Mouse (Mus musculus) C2C12 (cell line): ENCODE measurements around the gene Tox2. TPM values are rescaled to one million over a fixed set of nuclear protein-coding genes. Genes with fewer than 3 reads are reported as not detected.

Experiments
- H3K27me3 ChIP-seq: one replicate; pipeline ENCODE4 v1.6.1; 2011; ENCODE audit not compliant: control insufficient read depth, insufficient read depth, insufficient read length
- H3K36me3 ChIP-seq: one replicate; pipeline ENCODE4 v1.6.1; 2011; ENCODE audit not compliant: control insufficient read depth, insufficient read depth
- H3K4me3 ChIP-seq: one replicate; pipeline ENCODE4 v1.5.1; 2011; ENCODE audit warnings: mild to moderate bottlenecking, control low read depth; ENCODE audit not compliant: poor library complexity, insufficient read depth, severe bottlenecking
- H3K79me2 ChIP-seq: one replicate; pipeline ENCODE4 v1.6.1; 2011; ENCODE audit not compliant: control insufficient read depth, insufficient read depth
- H3K79me3 ChIP-seq: one replicate; pipeline ENCODE4 v1.6.1; 2011; ENCODE audit warnings: low read depth, control low read depth
- H3ac ChIP-seq: one replicate; pipeline ENCODE3; 2011; ENCODE audit warnings: low read depth; ENCODE audit not compliant: control insufficient read depth, insufficient read length
- CEBPB ChIP-seq: IDR thresholded peaks from one replicate; pipeline ENCODE4 v1.6.1; 2011; ENCODE audit warnings: low read depth, mild to moderate bottlenecking, control low read depth, moderate library complexity
- CTCF ChIP-seq: IDR thresholded peaks from one replicate; pipeline ENCODE4 v1.5.1; 2011; ENCODE audit not compliant: control insufficient read depth, insufficient read depth, insufficient read length
- FOSL1 ChIP-seq: IDR thresholded peaks from one replicate; pipeline ENCODE4 v1.8.0; 2011; ENCODE audit warnings: mild to moderate bottlenecking, low read length; ENCODE audit not compliant: poor library complexity, insufficient read depth, severe bottlenecking
- MAX ChIP-seq: IDR thresholded peaks from one replicate; pipeline ENCODE4 v1.6.1; 2011; ENCODE audit warnings: mild to moderate bottlenecking, control low read depth
- MYOD1 ChIP-seq: IDR thresholded peaks from one replicate; pipeline ENCODE4 v1.6.1; 2011; ENCODE audit warnings: low read depth; ENCODE audit not compliant: control insufficient read depth, insufficient read length
- MYOG ChIP-seq: IDR thresholded peaks from one replicate; pipeline ENCODE4 v1.6.1; 2011; ENCODE audit not compliant: control insufficient read depth, insufficient read length; ENCODE audit errors: extremely low read depth
- USF1 ChIP-seq: IDR thresholded peaks from one replicate; pipeline ENCODE4 v1.6.1; 2011; ENCODE audit warnings: low read depth, mild to moderate bottlenecking, control low read depth, moderate library complexity
- polyA plus RNA-seq: library from polyadenylated mRNA; unstranded; fragments of >200 nt; fragmentation: generic; extraction: Trizol; gene quantifications from one replicate; pipeline ENCODE4 v1.2.1, GENCODE M21; 2012; ENCODE audit warnings: missing spikeins

Gene Tox2
- polyA plus RNA-seq, 1 experiment = 0.14 TPM

GRCm38 (mm10) chr2:163219447-163219846, 16.5 kb downstream of the Tox2 start:
- Histone ChIP-seq H3K79me2 (no peaks in the 10 kb centered on the region), H3K79me3 (no peaks in the 10 kb centered on the region), H3K36me3 (no peaks in the 10 kb centered on the region), H3K4me3 (no peak overlapping the region), H3ac (no peak overlapping the region), H3K27me3 (peaks cover 41% of the 10 kb centered on the region)
- TF ChIP-seq FOSL1 (no peak), CTCF (no peak), USF1 (no peak), CEBPB (no peak), MYOG (no peak)

DNA sequence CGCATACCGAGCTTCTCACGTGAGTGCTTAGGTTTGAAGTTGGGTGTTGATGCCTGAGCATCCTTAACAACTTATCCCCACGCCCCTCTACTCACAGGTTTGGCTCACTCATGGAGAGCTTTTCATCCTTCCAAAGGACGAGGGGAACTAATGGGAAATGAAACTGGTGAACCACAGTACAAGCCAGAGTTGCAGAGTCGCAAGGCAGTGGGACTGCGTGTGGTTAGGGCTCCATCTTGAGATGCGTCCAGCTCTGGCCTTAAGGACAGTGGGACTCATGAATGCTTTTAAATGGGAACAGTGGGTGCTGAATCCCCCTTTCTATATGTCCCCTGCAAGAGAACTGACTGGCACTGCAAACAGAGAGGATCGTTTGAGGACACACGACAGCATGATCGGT, 17.8 kb downstream of the Tox2 start:
- no peaks in the 10 kb centered on the region for H3K79me3 ChIP-seq
- no peaks in the 10 kb centered on the region for H3K36me3 ChIP-seq
- H3ac ChIP-seq = no peak overlapping the region
- H3K79me2 ChIP-seq = no peaks in the 10 kb centered on the region
- H3K4me3 ChIP-seq = no peak overlapping the region
- H3K27me3 ChIP-seq = peaks cover 42% of the 10 kb centered on the region
- TF ChIP-seq MYOD1 (no peak), CEBPB (no peak), FOSL1 (no peak), MYOG (no peak), CTCF (no peak), MAX (no peak)

GRCm38 (mm10) chr2:163225302-163225701, 22.4 kb downstream of the Tox2 start:
- Histone ChIP-seq H3K79me2 (no peaks in the 10 kb centered on the region), H3K36me3 (no peaks in the 10 kb centered on the region), H3K27me3 (peaks cover 36% of the 10 kb centered on the region), H3K4me3 (no peak overlapping the region), H3ac (no peak overlapping the region), H3K79me3 (no peaks in the 10 kb centered on the region)
- TF ChIP-seq CTCF (no peak), MYOG (no peak), MYOD1 (no peak), USF1 (no peak), MAX (no peak), FOSL1 (no peak)

DNA sequence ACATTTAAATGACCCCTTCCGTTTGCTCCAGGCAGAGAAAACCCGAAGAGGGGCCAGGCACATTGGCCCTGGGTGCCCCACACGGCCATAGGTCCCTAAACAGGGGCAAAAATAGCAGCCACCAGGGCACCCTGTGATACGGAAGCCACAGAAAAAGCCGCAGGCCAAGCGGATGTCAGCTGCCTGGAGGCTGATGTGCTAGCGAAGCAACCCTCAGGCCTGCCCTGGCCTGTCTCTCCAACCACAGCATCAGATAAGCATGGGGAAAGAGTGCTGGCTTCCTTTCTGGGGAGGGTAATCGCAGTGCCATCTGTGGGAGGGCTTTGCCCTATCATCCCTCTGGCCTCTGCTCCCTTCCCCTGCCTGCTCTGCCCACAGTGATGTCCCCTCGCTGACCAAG, 26.1 kb downstream of the Tox2 start:
- Histone ChIP-seq H3K79me3 (no peaks in the 10 kb centered on the region), H3K27me3 (peaks cover 15% of the 10 kb centered on the region), H3K79me2 (no peaks in the 10 kb centered on the region), H3K36me3 (no peaks in the 10 kb centered on the region), H3K4me3 (no peak overlapping the region), H3ac (no peak overlapping the region)
- no peak for TF ChIP-seq MYOG
- no peak for TF ChIP-seq CEBPB
- TF ChIP-seq MYOD1 = peak; percentile 94
- TF ChIP-seq MAX = no peak
- TF ChIP-seq USF1 = no peak

GRCm38 (mm10) chr2:163231781-163232534, 29.0 kb downstream of the Tox2 start:
- Histone ChIP-seq H3K27me3 (no peaks in the 10 kb centered on the region), H3K36me3 (no peaks in the 10 kb centered on the region), H3K4me3 (no peak overlapping the region), H3K79me2 (no peaks in the 10 kb centered on the region), H3K79me3 (no peaks in the 10 kb centered on the region), H3ac (no peak overlapping the region)
- no peak for TF ChIP-seq MAX
- no peak for TF ChIP-seq FOSL1
- no peak for TF ChIP-seq MYOD1
- no peak for TF ChIP-seq CTCF
- no peak for TF ChIP-seq CEBPB
- no peak for TF ChIP-seq MYOG
- no peak for TF ChIP-seq USF1

GRCm38 (mm10) chr2:163233666-163234065, 30.7 kb downstream of the Tox2 start:
- Histone ChIP-seq H3K79me2 (no peaks in the 10 kb centered on the region), H3K27me3 (peaks cover 6% of the 10 kb centered on the region), H3ac (no peak overlapping the region), H3K79me3 (no peaks in the 10 kb centered on the region), H3K4me3 (no peak overlapping the region), H3K36me3 (no peaks in the 10 kb centered on the region)
- TF ChIP-seq MYOD1 = no peak
- TF ChIP-seq MAX = no peak
- no peak for TF ChIP-seq CEBPB
- TF ChIP-seq CTCF = no peak
